Mouse (Mus musculus) midbrain, embryonic 12.5 days (tissue): Measurements from ENCODE around the gene Nsf. TPM values are rescaled to one million over a fixed set of nuclear protein-coding genes. Genes with fewer than 3 reads are reported as not detected.
"Not testable (repeated sequence)": the region's sequence is repeated elsewhere in the genome, so short reads cannot be mapped to it uniquely, and the experiment has no call there.

ENCODE experiments used
- ATAC-seq: fragments of 200-750 bp; cut with Nextera tagmentation; 2 replicates; pipeline ENCODE4 v1.8.0; 2017; ENCODE audit warnings: low read depth, moderate TSS enrichment, moderate library complexity; ENCODE audit not compliant: low FRiP score
- H3K27ac ChIP-seq: fragments of 300-500 bp; sonication (generic); replicated peaks from 2 replicates; pipeline ENCODE4 v1.5.1; 2016; ENCODE audit warnings: mild to moderate bottlenecking
- H3K27me3 ChIP-seq: fragments of 300-500 bp; sonication (generic); 2 replicates; pipeline ENCODE4 v1.6.1; 2016; ENCODE audit warnings: mild to moderate bottlenecking
- H3K36me3 ChIP-seq: fragments of 300-500 bp; sonication (generic); 2 replicates; pipeline ENCODE4 v1.6.1; 2016
- H3K4me1 ChIP-seq: fragments of 300-500 bp; sonication (generic); 2 replicates; pipeline ENCODE4 v1.6.1; 2016
- H3K4me2 ChIP-seq: fragments of 300-500 bp; sonication (generic); replicated peaks from 2 replicates; pipeline ENCODE4 v1.6.1; 2016; ENCODE audit warnings: mild to moderate bottlenecking, moderate library complexity
- H3K4me3 ChIP-seq: fragments of 300-500 bp; sonication (generic); 2 replicates; pipeline ENCODE4 v1.5.1; 2016; ENCODE audit warnings: mild to moderate bottlenecking
- H3K9ac ChIP-seq: fragments of 300-500 bp; sonication (generic); replicated peaks from 2 replicates; pipeline ENCODE4 v1.6.1; 2016; ENCODE audit warnings: mild to moderate bottlenecking, moderate library complexity
- H3K9me3 ChIP-seq: fragments of 300-500 bp; sonication (generic); 2 replicates; pipeline ENCODE4 v1.6.1; 2016; ENCODE audit warnings: mild to moderate bottlenecking
- WGBS: fragments of 180-500 bp; shearing (Covaris S2); methylation state at CpG from one replicate; pipeline ENCODE4 v1.1.7; 2016; 5-methylcytosine and 5-hydroxymethylcytosine counted together
- polyA plus RNA-seq: library from polyadenylated mRNA; unstranded; fragments of >200 nt; fragmentation: Nextera tagmentation; extraction: Ambion mirVana; gene quantifications from 2 replicates; pipeline ENCODE4 v1.2.1, GENCODE M21; 2016

The Nsf gene
- polyA plus RNA-seq, 1 experiment from 2014 or later: 80.0 TPM

GRCm38 (mm10) chr11:103887724-103888410 is 66.0 kb downstream of the Nsf start:
- Histone ChIP-seq H3K9ac (no peak overlapping the region), H3K27ac (no peak overlapping the region), H3K9me3 (no peaks in the 10 kb centered on the region), H3K36me3 (0 out of 2 replicates have a peak, but pooled peaks cover 9% of the 10 kb centered on the region), H3K4me3 (no peak overlapping the region), H3K4me1 (peaks cover 26% of the 10 kb centered on the region), H3K4me2 (no peak overlapping the region), H3K27me3 (no peaks in the 10 kb centered on the region)
- 96% methylated on average over 11 of the region's 11 CpGs for WGBS
- ATAC-seq: no peak

GRCm38 (mm10) chr11:103884749-103885383 is 69.0 kb downstream of the Nsf start:
- H3K36me3 ChIP-seq: peaks cover 21% of the 10 kb centered on the region
- peak; percentile 69; the same call in 1 of the 2 replicates for ATAC-seq
- no peaks in the 10 kb centered on the region for H3K27me3 ChIP-seq
- H3K9ac ChIP-seq: no peak overlapping the region
- peaks cover 21% of the 10 kb centered on the region for H3K4me1 ChIP-seq
- peak overlapping the region; percentile 69 for H3K27ac ChIP-seq
- H3K4me2 ChIP-seq: peak overlapping the region; percentile 41
- H3K9me3 ChIP-seq: no peaks in the 10 kb centered on the region
- 0 out of 2 replicates have a peak overlapping the region, but pooled peaks have one; percentile 10 for H3K4me3 ChIP-seq
- WGBS: 9% methylated on average over 13 of the region's 13 CpGs

- no peak for ATAC-seq
- Histone ChIP-seq H3K4me1 (peaks cover 21% of the 10 kb centered on the region), H3K27me3 (no peaks in the 10 kb centered on the region), H3K9ac (no peak overlapping the region), H3K9me3 (no peaks in the 10 kb centered on the region), H3K27ac (peak overlapping the region; percentile 69; the same call in 1 of the 2 replicates), H3K36me3 (peaks cover 22% of the 10 kb centered on the region), H3K4me2 (no peak overlapping the region), H3K4me3 (no peak overlapping the region)
- WGBS: 92% methylated on average over 10 of the region's 10 CpGs
These were observed 70.1 kb downstream of the Nsf start for GRCm38 (mm10) chr11:103883793-103884192.

GRCm38 (mm10) chr11:103879476-103879875 is 74.4 kb downstream of the Nsf start:
- H3K27ac ChIP-seq, H3K27me3 ChIP-seq, H3K4me3 ChIP-seq, H3K4me1 ChIP-seq, ATAC-seq, H3K4me2 ChIP-seq, H3K9ac ChIP-seq, H3K9me3 ChIP-seq: not testable (repeated sequence)
- peaks cover 30% of the 10 kb centered on the region for H3K36me3 ChIP-seq
- 96% methylated on average over 7 of the region's 8 CpGs for WGBS

- ATAC-seq: no peak
- no peak overlapping the region for H3K9ac ChIP-seq
- no peak overlapping the region for H3K4me3 ChIP-seq
- no peaks in the 10 kb centered on the region for H3K9me3 ChIP-seq
- WGBS: 86% methylated on average over 6 of the region's 6 CpGs
- H3K27ac ChIP-seq: no peak overlapping the region
- H3K36me3 ChIP-seq: peaks cover 31% of the 10 kb centered on the region
- no peak overlapping the region for H3K4me2 ChIP-seq
- H3K4me1 ChIP-seq: no peaks in the 10 kb centered on the region
- no peaks in the 10 kb centered on the region for H3K27me3 ChIP-seq
These were observed 75.4 kb downstream of the Nsf start for GRCm38 (mm10) chr11:103878441-103878840.

GRCm38 (mm10) chr11:103870352-103870751 is 83.5 kb downstream of the Nsf start:
- no peaks in the 10 kb centered on the region for H3K4me1 ChIP-seq
- 79% methylated on average over 9 of the region's 9 CpGs for WGBS

GRCm38 (mm10) chr11:103867702-103868101 is 86.2 kb downstream of the Nsf start:
- Histone ChIP-seq H3K4me3 (no peak overlapping the region), H3K4me1 (no peaks in the 10 kb centered on the region), H3K4me2 (no peak overlapping the region), H3K9me3 (no peaks in the 10 kb centered on the region), H3K27ac (no peak overlapping the region), H3K9ac (no peak overlapping the region), H3K36me3 (peaks cover 29% of the 10 kb centered on the region), H3K27me3 (no peaks in the 10 kb centered on the region)
- ATAC-seq: no peak
- WGBS: 68% methylated on average over 5 of the region's 5 CpGs

More at GRCm38 (mm10) chr11:103870352-103870751, 83.5 kb downstream of the Nsf start:
- Histone ChIP-seq H3K4me2 (no peak overlapping the region), H3K4me3 (no peak overlapping the region), H3K27me3 (no peaks in the 10 kb centered on the region), H3K36me3 (peaks cover 32% of the 10 kb centered on the region), H3K27ac (no peak overlapping the region), H3K9me3 (no peaks in the 10 kb centered on the region), H3K9ac (no peak overlapping the region)
- ATAC-seq: no peak

GRCm38 (mm10) chr11:103865346-103865745 is 88.5 kb downstream of the Nsf start:
- WGBS: 58% methylated on average over 7 of the region's 7 CpGs
- no peaks in the 10 kb centered on the region for H3K9me3 ChIP-seq
- H3K27ac ChIP-seq: no peak overlapping the region
- H3K4me3 ChIP-seq: no peak overlapping the region
- peaks cover 3% of the 10 kb centered on the region; the same call in 1 of the 2 replicates for H3K4me1 ChIP-seq
- no peaks in the 10 kb centered on the region for H3K27me3 ChIP-seq
- H3K4me2 ChIP-seq: no peak overlapping the region
- ATAC-seq: no peak
- peaks cover 30% of the 10 kb centered on the region for H3K36me3 ChIP-seq
- no peak overlapping the region for H3K9ac ChIP-seq

GRCm38 (mm10) chr11:103864486-103864885 is 89.4 kb downstream of the Nsf start:
- Histone ChIP-seq H3K4me1 (peaks cover 12% of the 10 kb centered on the region), H3K9ac (no peak overlapping the region), H3K27ac (no peak overlapping the region), H3K36me3 (peaks cover 34% of the 10 kb centered on the region), H3K27me3 (no peaks in the 10 kb centered on the region), H3K9me3 (no peaks in the 10 kb centered on the region), H3K4me2 (no peak overlapping the region), H3K4me3 (no peak overlapping the region)
- WGBS: 87% methylated on average over 4 of the region's 4 CpGs
- no peak for ATAC-seq

- Histone ChIP-seq H3K27me3 (no peaks in the 10 kb centered on the region), H3K4me2 (no peak overlapping the region), H3K9ac (no peak overlapping the region), H3K4me1 (peaks cover 14% of the 10 kb centered on the region), H3K4me3 (no peak overlapping the region), H3K36me3 (peaks cover 45% of the 10 kb centered on the region), H3K9me3 (no peaks in the 10 kb centered on the region), H3K27ac (no peak overlapping the region)
- 94% methylated on average over 8 of the region's 8 CpGs for WGBS
- ATAC-seq: no peak
These were observed 90.9 kb downstream of the Nsf start for GRCm38 (mm10) chr11:103862951-103863350.

- no peaks in the 10 kb centered on the region for H3K9me3 ChIP-seq
- no peak overlapping the region; the same call in 1 of the 2 replicates for H3K9ac ChIP-seq
- no peak overlapping the region for H3K4me3 ChIP-seq
- no peak for ATAC-seq
- no peaks in the 10 kb centered on the region for H3K27me3 ChIP-seq
- peak overlapping the region; percentile 66 for H3K27ac ChIP-seq
- H3K4me2 ChIP-seq: no peak overlapping the region
- WGBS: 58% methylated on average over 4 of the region's 4 CpGs
- H3K36me3 ChIP-seq: peaks cover 53% of the 10 kb centered on the region
- peaks cover 17% of the 10 kb centered on the region for H3K4me1 ChIP-seq
These were observed 93.8 kb downstream of the Nsf start for GRCm38 (mm10) chr11:103859933-103860610.

- Histone ChIP-seq H3K4me1 (peaks cover 24% of the 10 kb centered on the region), H3K4me2 (no peak overlapping the region), H3K9me3 (no peaks in the 10 kb centered on the region), H3K9ac (no peak overlapping the region), H3K27ac (no peak overlapping the region), H3K4me3 (no peak overlapping the region), H3K36me3 (peaks cover 47% of the 10 kb centered on the region), H3K27me3 (no peaks in the 10 kb centered on the region)
- WGBS: 72% methylated on average over 5 of the region's 5 CpGs
- no peak for ATAC-seq
These were observed 95.1 kb downstream of the Nsf start for GRCm38 (mm10) chr11:103858760-103859159.
